Mouse (Mus musculus): Measurements from ENCODE around the gene Fbxl16.

DNA sequence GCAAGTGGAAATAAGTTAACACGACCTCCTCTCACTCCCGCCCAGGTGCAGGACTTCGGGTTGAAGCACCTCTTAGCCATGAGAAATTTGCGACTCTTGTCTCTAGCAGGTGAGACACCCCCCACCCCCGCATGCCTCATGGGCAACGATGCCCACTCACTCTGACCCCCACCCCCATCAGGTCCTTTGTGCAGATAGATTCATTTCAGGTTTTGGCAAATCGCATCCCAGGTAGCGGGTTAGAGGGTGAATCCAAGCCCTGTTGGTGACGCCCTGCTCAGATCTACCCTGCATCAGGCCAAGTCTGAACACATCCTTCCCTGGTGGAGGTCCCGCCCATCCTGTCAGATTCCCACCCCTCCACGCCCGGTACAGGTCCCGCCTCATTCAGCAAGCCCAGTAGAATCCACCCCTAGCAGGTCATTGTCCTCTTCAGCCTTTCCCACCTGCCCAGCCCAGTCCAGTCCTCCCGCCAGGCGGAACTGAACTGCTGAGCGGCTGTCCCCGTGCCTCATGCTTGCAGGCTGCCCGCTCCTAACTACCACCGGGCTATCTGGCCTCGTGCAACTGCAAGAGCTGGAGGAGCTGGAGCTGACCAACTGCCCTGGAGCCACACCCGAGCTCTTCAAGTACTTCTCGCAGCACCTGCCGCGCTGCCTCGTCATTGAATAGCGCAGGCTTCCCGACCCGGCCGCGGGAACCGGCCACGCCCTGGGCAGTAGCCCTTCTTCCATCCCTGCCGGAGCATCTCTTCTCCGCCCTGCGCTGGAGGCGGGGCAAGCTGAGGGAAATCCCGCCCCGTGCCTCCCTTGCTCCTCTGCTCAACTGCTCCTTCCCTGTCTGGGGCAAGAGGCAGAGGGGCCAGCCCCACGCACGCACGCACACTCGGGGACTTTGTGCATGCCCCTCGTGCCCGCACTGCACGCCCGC lies 10.2 kb downstream of the Fbxl16 start:
- no peak for TF ChIP-seq CTCF (IDR thresholded peaks at IDR 0.05; ENCODE audit: extremely low read depth, insufficient read depth, insufficient read length, insufficient replicate concordance)
- no peak for TF ChIP-seq POLR2A (IDR thresholded peaks at IDR 0.05; ENCODE audit: low read depth, low read length)
